ENCODE assay signal across 16 mouse cellular contexts in genomic region chr2:102447831-102448230, GRCm38 (mm10). TPM values are rescaled to one million over a fixed set of nuclear protein-coding genes. Genes with fewer than 3 reads are reported as not detected.
DNase-seq lines count a peak whose midpoint lies in the region; ATAC-seq and TF ChIP-seq lines count a peak whose summit lies in the region.
"Had no signal": no experiment of that assay in that cellular context is flagged by ENCODE, and none has a peak within 500 bp of the region (broad histone marks: within the 10 kb centered on the region; RNA-seq: fewer than 3 reads in every experiment).

No protein-coding gene starts in this region.

- 0 out of 2 replicates have a peak overlapping the region, but pooled peaks have one; percentile 12 for H3K27ac ChIP-seq in embryonic facial prominence, embryonic 13.5 days
- H3K27ac ChIP-seq in forebrain, postnatal 0 days (ENCODE audit: low read depth, low read length) = no peak overlapping the region
- H3K27ac ChIP-seq in midbrain, embryonic 16.5 days (ENCODE audit: low read length) = no peak overlapping the region

- no peak for TF ChIP-seq CTCF in forebrain, postnatal 0 days (IDR thresholded peaks at IDR 0.05; ENCODE audit: low read depth)

- intact Hi-C loops in left cerebral cortex, postnatal 10 days (cut with DNase I) = no loop called here

- H3K9ac ChIP-seq in embryonic facial prominence, embryonic 13.5 days = no peak overlapping the region
- no peak overlapping the region for H3K9ac ChIP-seq in forebrain, postnatal 0 days
- no peak overlapping the region for H3K9ac ChIP-seq in midbrain, embryonic 16.5 days (ENCODE audit: low read depth, low read length)
- H3K9ac ChIP-seq: lung, embryonic 14.5 days had no signal

- H3K4me2 ChIP-seq in embryonic facial prominence, embryonic 13.5 days = peak overlapping the region; percentile 31
- 0 out of 2 replicates have a peak overlapping the region, but pooled peaks have one; percentile 95 for H3K4me2 ChIP-seq in forebrain, postnatal 0 days (ENCODE audit: low read depth)
- H3K4me2 ChIP-seq in midbrain, embryonic 16.5 days (ENCODE audit: low read length) = peak overlapping the region; percentile 85
- H3K4me2 ChIP-seq: lung, embryonic 14.5 days had no signal

- no peak for ATAC-seq in embryonic facial prominence, embryonic 13.5 days (ENCODE audit: insufficient number of reproducible peaks, insufficient read depth, low FRiP score, low TSS enrichment, low read depth)
- ATAC-seq in forebrain, postnatal 0 days = no peak
- ATAC-seq in midbrain, embryonic 16.5 days = no peak
- ATAC-seq in granulocyte monocyte progenitor cell, adult 5-6 weeks (replicated peaks; ENCODE audit: poor library complexity, severe bottlenecking) = no peak
- ATAC-seq: Patski had no signal

- no peaks in the 10 kb centered on the region for H3K9me3 ChIP-seq in embryonic facial prominence, embryonic 13.5 days
- H3K9me3 ChIP-seq in forebrain, postnatal 0 days (ENCODE audit: low read length) = no peaks in the 10 kb centered on the region
- H3K9me3 ChIP-seq in midbrain, embryonic 16.5 days (replicated peaks; ENCODE audit: control insufficient read depth, low read length, poor library complexity, severe bottlenecking) = no peaks in the 10 kb centered on the region

- no peaks in the 10 kb centered on the region for H3K36me3 ChIP-seq in embryonic facial prominence, embryonic 13.5 days
- no peaks in the 10 kb centered on the region for H3K36me3 ChIP-seq in forebrain, postnatal 0 days (ENCODE audit: insufficient read depth)
- H3K36me3 ChIP-seq in midbrain, embryonic 16.5 days (ENCODE audit: control insufficient read depth, insufficient read depth, low read length) = peaks cover 4% of the 10 kb centered on the region; the same call in 1 of the 2 replicates

- H3K4me1 ChIP-seq in embryonic facial prominence, embryonic 13.5 days = peaks cover 35% of the 10 kb centered on the region
- peaks cover 3% of the 10 kb centered on the region; the same call in 1 of the 2 replicates for H3K4me1 ChIP-seq in forebrain, postnatal 0 days (ENCODE audit: insufficient read depth)
- H3K4me1 ChIP-seq in midbrain, embryonic 16.5 days (ENCODE audit: control insufficient read depth, insufficient read depth, low read length) = peaks cover 20% of the 10 kb centered on the region

- no peaks in the 10 kb centered on the region for H3K27me3 ChIP-seq in embryonic facial prominence, embryonic 13.5 days
- no peaks in the 10 kb centered on the region for H3K27me3 ChIP-seq in forebrain, postnatal 0 days (ENCODE audit: insufficient read depth, low read length)
- H3K27me3 ChIP-seq in midbrain, embryonic 16.5 days (ENCODE audit: control insufficient read depth, insufficient read depth, low read depth, low read length) = no peaks in the 10 kb centered on the region
- H3K27me3 ChIP-seq: CH12.LX, Patski had no signal

- 41% methylated on average over 7 of the region's 7 CpGs for WGBS in embryonic facial prominence, embryonic 13.5 days
- WGBS in forebrain, postnatal 0 days = 58% methylated on average over 7 of the region's 7 CpGs
- WGBS in midbrain, embryonic 16.5 days = 87% methylated on average over 7 of the region's 7 CpGs

- DNase-seq in kidney, postnatal 14 days = peak; percentile 17
- no peak for DNase-seq in kidney, adult 9 months
- DNase-seq in forebrain, postnatal 0 days = no peak
- no peak for DNase-seq in left cerebral cortex, postnatal 10 days (ENCODE audit: extremely low spot score in 1 of 2, low spot score in 2 of 2)
- DNase-seq in testis, postnatal 14 days (ENCODE audit: low spot score) = no peak
- DNase-seq: cerebellum, adult 9-10 months; heart, postnatal 14 days; liver; lung, embryonic 14.5 days; thymus, postnatal 4 days had no signal

- no peak overlapping the region for H3K4me3 ChIP-seq in embryonic facial prominence, embryonic 13.5 days
- H3K4me3 ChIP-seq in forebrain, postnatal 0 days (ENCODE audit: low read depth, low read length) = no peak overlapping the region
- no peak overlapping the region for H3K4me3 ChIP-seq in midbrain, embryonic 16.5 days (ENCODE audit: low read depth, low read length)

RNA-seq across cellular contexts. Expression of gene Fjx1, which starts 4.5 kb away (rescaled TPM):
- 14.1 and 16.7 TPM in 2 replicates for polyA plus RNA-seq in embryonic facial prominence, embryonic 13.5 days (2015; fragmentation: Nextera tagmentation; extraction: Ambion mirVana)
- 81.8 and 86.6 TPM in 2 replicates for total RNA-seq in forebrain, postnatal 0 days (2014; rRNA removed)
- polyA plus RNA-seq in forebrain, postnatal 0 days (2015; fragmentation: Nextera tagmentation; extraction: Ambion mirVana) = 38.2 and 38.9 TPM in 2 replicates
- 28.0 and 29.5 TPM in 2 replicates for polyA plus RNA-seq in midbrain, embryonic 16.5 days (2015; fragmentation: Nextera tagmentation; extraction: Ambion mirVana)
- not detected in 2 replicates for total RNA-seq in granulocyte monocyte progenitor cell, adult 5-6 weeks (2014; fragmentation: Nextera tagmentation)
- 0.41 TPM in 1 of 2 replicates, not detected in the other for total RNA-seq in granulocyte monocyte progenitor cell, adult 5-6 weeks (2017)
- total RNA-seq in left cerebral cortex, postnatal 10 days (2021) = 10 to 100 TPM; 74.9 to 84.1 TPM
- total RNA-seq: megakaryocyte-erythroid progenitor cell, adult 5-6 weeks had no signal

RNA-seq across cellular contexts. Expression of gene Trim44, which starts 40.2 kb away (rescaled TPM):
- polyA plus RNA-seq in embryonic facial prominence, embryonic 13.5 days (2015; fragmentation: Nextera tagmentation; extraction: Ambion mirVana) = 29.9 and 34.2 TPM in 2 replicates
- 94.8 and 116 TPM in 2 replicates for total RNA-seq in forebrain, postnatal 0 days (2014; rRNA removed)
- 24.4 and 41.2 TPM in 2 replicates for polyA plus RNA-seq in forebrain, postnatal 0 days (2015; fragmentation: Nextera tagmentation; extraction: Ambion mirVana)
- 57.1 and 59.6 TPM in 2 replicates for polyA plus RNA-seq in midbrain, embryonic 16.5 days (2015; fragmentation: Nextera tagmentation; extraction: Ambion mirVana)
- total RNA-seq in granulocyte monocyte progenitor cell, adult 5-6 weeks (2014; fragmentation: Nextera tagmentation) = 31.9 and 39.3 TPM in 2 replicates
- total RNA-seq in granulocyte monocyte progenitor cell, adult 5-6 weeks (2017) = 42.2 and 44.7 TPM in 2 replicates
- total RNA-seq in left cerebral cortex, postnatal 10 days (2021) = 100 to 1,000 TPM; 177 to 178 TPM

Comparison
In these comparisons a context has a peak if more than half of its experiments do, and no peak if none do; other contexts are left out.
1. H3K4me2 ChIP-seq: peak in every context shown above with its lines; median percentile 95 in forebrain, postnatal 0 days; 85 in midbrain, embryonic 16.5 days; 31 in embryonic facial prominence, embryonic 13.5 days.
2. RNA of gene Fjx1, which starts 4.5 kb away (total RNA-seq): 81.8 to 86.6 TPM in forebrain, postnatal 0 days and 74.9 to 84.1 TPM in left cerebral cortex, postnatal 10 days; 0.41 TPM in granulocyte monocyte progenitor cell, adult 5-6 weeks; every median in the first group is over 10 times any median in the second.